Mouse (Mus musculus): ENCODE measurements around the gene Trpc4. TPM values are rescaled to one million over a fixed set of nuclear protein-coding genes. Genes with fewer than 3 reads are reported as not detected.

The Trpc4 gene
- 1.3 and 2.1 TPM in 2 replicates for polyA plus RNA-seq (2012; rRNA removed)

DNA sequence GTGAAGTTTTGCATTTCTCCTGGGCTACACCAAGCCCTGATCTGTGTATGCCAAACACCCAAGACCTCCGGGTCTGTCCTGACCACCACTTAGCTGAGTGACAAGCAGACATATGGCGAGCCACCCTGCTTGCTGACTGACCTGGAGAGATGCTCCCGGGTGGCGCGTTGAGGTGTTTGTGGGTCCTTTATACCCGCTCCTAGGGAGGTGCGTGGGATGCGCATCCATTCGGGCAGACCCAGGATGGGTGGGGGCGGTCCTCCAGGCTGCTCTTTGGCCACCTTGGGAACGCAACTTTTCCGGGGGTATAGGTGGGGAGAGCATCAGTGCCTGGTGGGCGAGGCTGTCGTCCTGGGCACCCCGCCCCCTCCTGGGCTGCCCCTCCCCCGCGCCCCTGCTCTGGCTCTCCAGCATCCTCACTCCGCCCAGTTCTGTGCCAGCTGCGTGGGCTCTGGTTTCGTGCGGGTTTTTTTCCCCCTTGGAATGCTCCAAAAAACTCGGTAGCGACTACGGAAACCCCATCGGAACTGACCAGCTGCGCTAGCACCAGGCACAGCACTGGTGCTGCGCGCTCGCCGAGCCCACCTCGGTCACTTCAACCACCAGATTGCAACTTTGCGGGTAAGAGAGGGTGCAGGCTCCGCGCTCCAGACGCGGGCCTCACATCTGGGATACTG lies at the start of gene Trpc4:
Gene Trpc4, plus strand, starts transcription at position 397 of the 677 bp plus-strand sequence.

GRCm38 (mm10) chr3:54360897-54361296 lies 205.1 kb downstream of the Trpc4 start, which contains the start of gene Postn:
Postn (plus strand) TSS chr3:54361109.

Other genes starting within 250 kb of the Trpc4 start
- 21.4 and 27.3 TPM in 2 replicates for gene Postn, start 205.1 kb downstream of the Trpc4 start, polyA plus RNA-seq (2012; rRNA removed)